Mouse (Mus musculus) cortical plate, adult 2 months (tissue): ENCODE data around the gene Nabp2. TPM values are rescaled to one million over a fixed set of nuclear protein-coding genes. Genes with fewer than 3 reads are reported as not detected.
A peak's percentile ranks its signal among the peaks of the same experiment; 100 is the strongest.

Experiments used
- H3K27ac ChIP-seq: fragments of 200-500 bp; 2 replicates; pipeline ENCODE4 v1.5.1; 2012; ENCODE audit warnings: low read length, control low read depth, inconsistent platforms; ENCODE audit not compliant: insufficient read depth
- H3K4me1 ChIP-seq: fragments of 200-500 bp; 2 replicates; pipeline ENCODE4 v1.6.1; 2011; ENCODE audit warnings: low read length; ENCODE audit not compliant: control insufficient read depth, insufficient read depth
- H3K4me3 ChIP-seq: fragments of 200-500 bp; 2 replicates; pipeline ENCODE4 v1.5.1; 2011; ENCODE audit warnings: mild to moderate bottlenecking, low read length, control low read depth; ENCODE audit not compliant: insufficient read depth
- CTCF ChIP-seq: fragments of 200-500 bp; IDR thresholded peaks from 2 replicates; pipeline ENCODE4 v1.5.1; 2011; ENCODE audit warnings: mild to moderate bottlenecking, control low read depth, low read length; ENCODE audit not compliant: insufficient read depth; ENCODE audit errors: extremely low read depth
- POLR2A ChIP-seq: fragments of 200-500 bp; IDR thresholded peaks from 2 replicates; pipeline ENCODE4 v1.6.1; 2011; ENCODE audit warnings: mild to moderate bottlenecking, low read length, control low read depth; ENCODE audit not compliant: insufficient read depth; ENCODE audit errors: extremely low read depth
- polyA plus RNA-seq: library from polyadenylated mRNA; depleted of rRNA; stranded (reverse); fragments of >200 nt; gene quantifications from 2 replicates; pipeline ENCODE4 v1.2.3, GENCODE M21; 2012

Nabp2 gene
- polyA plus RNA-seq, 1 experiment = 83.4 TPM

- no peak overlapping the region for H3K27ac ChIP-seq
- no peaks in the 10 kb centered on the region for H3K4me1 ChIP-seq
- TF ChIP-seq CTCF = no peak
- no peak for TF ChIP-seq POLR2A
- no peak overlapping the region for H3K4me3 ChIP-seq
These were observed 13.8 kb downstream of the Nabp2 start for GRCm38 (mm10) chr10:128397466-128397865.

GRCm38 (mm10) chr10:128396716-128397264 is 14.5 kb downstream of the Nabp2 start:
- no peak overlapping the region for H3K27ac ChIP-seq
- no peak overlapping the region for H3K4me3 ChIP-seq
- no peaks in the 10 kb centered on the region for H3K4me1 ChIP-seq
- TF ChIP-seq POLR2A = no peak
- TF ChIP-seq CTCF = no peak

DNA sequence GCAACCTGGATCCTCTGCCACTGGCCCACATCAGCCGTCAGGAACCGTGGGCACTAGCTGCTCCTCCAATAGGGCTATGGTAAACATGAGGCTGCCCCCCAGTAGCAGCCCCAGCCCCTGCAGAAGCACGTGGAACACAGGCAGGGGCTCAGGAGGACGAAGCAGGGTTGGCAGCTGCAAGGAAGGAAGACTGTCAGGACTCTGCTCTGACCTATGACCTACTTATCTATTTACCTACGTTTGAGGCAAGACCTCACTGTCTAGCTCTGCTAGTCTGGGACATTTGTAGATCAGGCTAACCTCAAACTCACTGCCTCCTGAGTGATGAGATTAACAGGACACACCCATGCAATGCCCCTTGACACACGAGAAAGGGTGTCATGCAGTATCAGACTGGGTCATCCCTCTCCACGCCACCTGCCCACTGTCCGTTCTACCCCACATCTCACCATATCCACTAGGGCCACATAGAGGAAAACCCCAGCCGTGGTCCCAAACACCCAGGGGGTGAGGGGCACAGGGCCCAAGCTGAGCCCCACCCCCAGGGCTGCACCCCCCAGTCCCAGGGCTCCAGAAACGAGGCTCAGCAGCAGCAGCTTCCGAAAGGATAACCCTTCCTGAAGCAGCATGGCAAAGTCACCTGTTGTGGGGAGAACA is 15.1 kb downstream of the Nabp2 start:
- Histone ChIP-seq H3K27ac (no peak overlapping the region), H3K4me1 (no peaks in the 10 kb centered on the region), H3K4me3 (no peak overlapping the region)
- TF ChIP-seq POLR2A (no peak), CTCF (no peak)

DNA sequence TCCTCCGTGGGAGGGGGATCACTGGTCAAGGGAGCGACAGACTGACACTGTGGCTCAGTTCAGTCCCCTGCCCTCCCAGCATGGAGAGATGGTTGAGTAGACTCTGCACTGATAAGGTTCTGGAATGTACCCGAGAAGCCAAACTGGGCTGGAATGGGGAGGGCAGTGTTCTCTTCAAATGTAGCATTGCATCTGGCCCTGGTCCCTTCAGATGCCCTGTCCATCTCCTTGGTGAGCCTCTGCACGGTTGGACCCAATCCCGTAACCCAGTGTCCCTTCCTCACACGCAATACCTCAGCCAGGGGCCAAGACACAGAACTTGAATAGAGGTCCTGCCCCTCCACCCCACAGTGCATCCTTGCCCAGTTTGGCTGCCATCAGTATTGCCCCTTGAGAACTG is 19.4 kb downstream of the Nabp2 start:
- Histone ChIP-seq H3K4me3 (no peak overlapping the region), H3K4me1 (no peaks in the 10 kb centered on the region), H3K27ac (no peak overlapping the region)
- TF ChIP-seq CTCF (no peak), POLR2A (no peak)

GRCm38 (mm10) chr10:128390366-128390765 is 20.9 kb downstream of the Nabp2 start:
- Histone ChIP-seq H3K27ac (no peak overlapping the region), H3K4me3 (no peak overlapping the region), H3K4me1 (no peaks in the 10 kb centered on the region)
- no peak for TF ChIP-seq POLR2A
- no peak for TF ChIP-seq CTCF

DNA sequence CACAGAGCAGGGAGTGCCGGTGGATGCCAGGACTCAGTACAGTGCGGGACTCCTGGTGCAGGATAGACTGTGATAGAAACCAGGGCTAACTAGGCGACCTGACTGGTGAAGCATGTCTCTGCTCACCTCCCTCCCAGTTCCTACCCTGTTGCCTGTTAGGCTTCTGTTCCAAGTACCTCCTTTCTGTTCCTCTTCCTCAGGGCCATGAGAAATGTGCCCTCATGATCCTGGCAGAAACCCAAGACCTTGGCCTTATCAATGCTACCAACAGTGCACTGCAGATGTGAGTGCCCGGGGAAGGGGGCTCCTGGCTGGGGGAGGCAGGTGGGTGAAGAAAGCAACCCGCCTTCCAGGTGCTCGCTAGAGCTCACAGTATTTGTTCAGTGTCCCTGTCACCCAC is 21.7 kb downstream of the Nabp2 start:
- TF ChIP-seq POLR2A (no peak), CTCF (no peak)
- Histone ChIP-seq H3K27ac (no peak overlapping the region), H3K4me3 (no peak overlapping the region), H3K4me1 (no peaks in the 10 kb centered on the region)

- Histone ChIP-seq H3K27ac (no peak overlapping the region), H3K4me3 (no peak overlapping the region), H3K4me1 (no peaks in the 10 kb centered on the region)
- TF ChIP-seq POLR2A (no peak), CTCF (no peak)
These were observed 22.4 kb downstream of the Nabp2 start for GRCm38 (mm10) chr10:128388941-128389340.

DNA sequence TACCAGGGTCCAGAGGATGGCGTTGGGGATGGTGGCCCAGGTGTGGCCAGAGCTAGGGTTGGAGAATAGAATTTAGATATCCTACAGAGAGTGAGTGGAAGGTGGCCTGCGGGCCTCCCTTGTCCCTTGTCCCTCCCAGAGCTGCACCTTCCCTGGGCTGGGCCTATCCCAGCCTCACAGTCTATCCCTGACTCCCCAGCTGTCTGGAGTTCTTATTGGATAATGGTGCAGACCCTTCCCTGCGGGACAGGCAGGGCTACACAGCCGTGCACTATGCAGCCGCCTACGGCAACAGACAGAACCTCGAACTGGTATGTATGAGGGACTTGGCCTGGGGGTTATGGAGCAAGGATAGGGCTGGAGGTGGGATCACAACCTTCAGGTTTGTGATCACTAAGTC is 25.4 kb downstream of the Nabp2 start:
- TF ChIP-seq CTCF (no peak), POLR2A (no peak)
- no peaks in the 10 kb centered on the region for H3K4me1 ChIP-seq
- no peak overlapping the region for H3K27ac ChIP-seq
- no peak overlapping the region for H3K4me3 ChIP-seq

- TF ChIP-seq POLR2A = no peak
- TF ChIP-seq CTCF = no peak
- H3K4me1 ChIP-seq = peaks cover 6% of the 10 kb centered on the region
- H3K4me3 ChIP-seq = no peak overlapping the region
- no peak overlapping the region for H3K27ac ChIP-seq
These were observed 28.8 kb downstream of the Nabp2 start for GRCm38 (mm10) chr10:128382482-128382881.

GRCm38 (mm10) chr10:128380565-128380964 is 30.7 kb downstream of the Nabp2 start:
- Histone ChIP-seq H3K4me3 (no peak overlapping the region), H3K27ac (no peak overlapping the region), H3K4me1 (peaks cover 6% of the 10 kb centered on the region)
- TF ChIP-seq POLR2A (no peak), CTCF (no peak)

DNA sequence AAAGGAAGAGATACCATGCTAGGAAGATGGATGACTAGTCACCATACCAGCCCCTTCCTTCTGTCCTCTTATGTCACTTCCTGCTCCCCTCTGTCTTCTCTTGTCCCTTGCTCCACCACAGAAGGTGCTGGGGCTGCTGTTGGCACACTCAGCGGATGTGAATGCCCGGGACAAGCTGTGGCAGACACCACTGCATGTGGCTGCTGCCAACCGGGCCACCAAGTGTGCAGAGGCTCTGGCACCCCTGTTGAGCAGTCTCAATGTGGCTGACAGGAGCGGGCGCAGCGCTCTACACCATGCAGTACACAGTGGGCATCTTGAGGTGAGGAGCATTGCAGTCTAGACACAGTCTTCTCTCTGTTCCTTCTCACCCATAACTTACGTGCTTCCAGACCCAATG is 32.0 kb downstream of the Nabp2 start:
- no peak overlapping the region for H3K27ac ChIP-seq
- TF ChIP-seq POLR2A (no peak), CTCF (no peak)
- H3K4me3 ChIP-seq = peak overlapping the region; percentile 20; the same call in 1 of the 2 replicates
- peaks cover 6% of the 10 kb centered on the region for H3K4me1 ChIP-seq
